Mouse (Mus musculus) cerebellum, postnatal 10 days (tissue): Measurements from ENCODE around the gene Atp8b4.

Experiments
- DNase-seq, 2 experiments: peaks; one replicate each; pipeline ENCODE4 v3.0.0; 2021; ENCODE audit warnings: mixed read lengths in 2 of 2

Gene Atp8b4

GRCm38 (mm10) chr2:126283086-126283485, 217.4 kb downstream of the Atp8b4 start:
- no peak for DNase-seq

DNA sequence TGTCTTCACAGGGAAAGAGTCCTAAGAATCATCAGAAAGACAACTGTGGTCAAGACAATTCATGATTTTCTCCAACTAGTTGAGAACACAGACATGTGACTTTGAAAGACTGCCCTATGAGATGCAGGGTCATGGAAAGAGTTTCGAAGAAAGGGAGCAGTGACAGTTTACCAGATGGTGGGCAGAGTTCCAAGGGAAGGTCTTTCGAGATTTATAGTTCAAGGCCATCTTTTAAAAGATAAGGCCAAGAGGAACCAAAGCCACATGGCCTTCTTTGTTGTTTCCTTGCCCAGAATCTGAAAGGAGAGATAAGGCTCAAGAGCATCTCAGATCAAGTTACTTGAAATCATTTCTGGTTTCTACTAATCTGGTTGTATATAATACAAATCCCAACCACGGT, 225.0 kb downstream of the Atp8b4 start:
- no peak for DNase-seq

DNA sequence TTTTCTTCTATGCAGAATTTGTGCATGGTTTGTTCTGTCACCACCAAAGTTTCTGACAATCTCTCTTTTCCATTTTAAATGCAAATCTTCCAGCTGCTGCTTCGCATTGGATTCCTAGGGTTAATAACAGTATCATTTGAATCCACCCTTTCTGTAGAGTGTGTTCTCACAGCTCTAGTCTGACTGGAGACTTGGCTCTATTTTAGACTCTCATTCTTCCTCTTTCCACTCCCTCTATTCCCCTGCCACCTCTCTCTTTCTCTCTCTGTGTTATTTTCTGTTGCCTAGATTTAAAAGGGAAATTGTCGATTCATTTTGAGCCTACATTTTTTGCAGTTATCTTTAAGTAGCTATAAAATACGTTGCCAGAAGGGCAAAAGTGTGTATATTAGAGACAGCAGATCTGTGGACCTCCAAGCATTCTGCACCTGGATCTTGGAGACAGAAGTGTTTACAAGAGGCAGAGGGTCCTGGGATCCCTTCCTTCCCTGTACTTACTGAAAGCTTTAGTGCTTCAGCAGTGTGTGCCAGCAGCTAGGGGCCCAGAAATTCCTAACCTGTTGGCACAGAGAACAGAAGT, 225.6 kb downstream of the Atp8b4 start:
- DNase-seq = no peak

- peak; percentile 3 to 10 for DNase-seq
Observed at GRCm38 (mm10) chr2:126274311-126274710, 226.2 kb downstream of the Atp8b4 start.
